Mouse (Mus musculus) left cerebral cortex, adult 2 months (tissue): ENCODE results near the gene Lhfpl3. TPM values are rescaled to one million over a fixed set of nuclear protein-coding genes. Genes with fewer than 3 reads are reported as not detected.

Experiments used
- DNase-seq, 2 experiments: peaks; one replicate each; pipeline ENCODE4 v3.0.0; 2021 to 2022; ENCODE audit warnings: low spot score in 2 of 2, mixed read lengths in 1 of 2; ENCODE audit errors: extremely low spot score in 1 of 2
- H3K27ac ChIP-seq: fragments of 200-600 bp; 2 replicates; pipeline ENCODE4 v1.8.1; 2022
- H3K4me3 ChIP-seq: fragments of 200-600 bp; 2 replicates; pipeline ENCODE4 v1.8.1; 2022
- CTCF ChIP-seq: fragments of 200-600 bp; IDR thresholded peaks from 2 replicates; pipeline ENCODE4 v1.8.1; 2022; ENCODE audit warnings: antibody characterized with exemption, mild to moderate bottlenecking, moderate library complexity
- intact Hi-C: fragments of 180-260 bp; cut with DNase I; formaldehyde crosslinking; loops from one replicate; pipeline ENCODE4 v1.15.1; 2025
- total RNA-seq, 2 experiments: library from RNA; stranded (reverse); gene quantifications; 2 replicates each; pipeline ENCODE4 v1.2.3; 2021

The Lhfpl3 gene
- total RNA-seq, 2 experiments from 2014 or later, result 14.9 to 18.3 TPM

GRCm38 (mm10) chr5:22856480-22856879 lies 110.6 kb downstream of the Lhfpl3 start:
- Histone ChIP-seq H3K4me3 (no peak overlapping the region), H3K27ac (no peak overlapping the region)
- intact Hi-C loops, result no loop called here
- DNase-seq, result no peak
- TF ChIP-seq CTCF, result no peak

- no peak for DNase-seq
- intact Hi-C loops, result no loop called here
- peak; percentile 40 for TF ChIP-seq CTCF
These were observed 115.5 kb downstream of the Lhfpl3 start for GRCm38 (mm10) chr5:22861399-22861798.

GRCm38 (mm10) chr5:22869031-22869430 lies 123.2 kb downstream of the Lhfpl3 start:
- no peak for DNase-seq
- intact Hi-C loops, result no loop called here
- Histone ChIP-seq H3K27ac (no peak overlapping the region), H3K4me3 (no peak overlapping the region)
- TF ChIP-seq CTCF, result no peak

More at GRCm38 (mm10) chr5:22861399-22861798, 115.5 kb downstream of the Lhfpl3 start:
- Histone ChIP-seq H3K4me3 (no peak overlapping the region), H3K27ac (no peak overlapping the region)

GRCm38 (mm10) chr5:22872417-22872816 lies 126.6 kb downstream of the Lhfpl3 start:
- intact Hi-C loops, result no loop called here
- Histone ChIP-seq H3K27ac (no peak overlapping the region), H3K4me3 (no peak overlapping the region)
- no peak for DNase-seq
- TF ChIP-seq CTCF, result no peak

GRCm38 (mm10) chr5:22888345-22888744 lies 142.5 kb downstream of the Lhfpl3 start:
- no peak overlapping the region for H3K4me3 ChIP-seq
- TF ChIP-seq CTCF, result no peak
- DNase-seq, result peak; percentile 15 to 47

GRCm38 (mm10) chr5:22889481-22889880 lies 143.6 kb downstream of the Lhfpl3 start:
- no peak for TF ChIP-seq CTCF
- intact Hi-C loops, result no loop called here
- no peak overlapping the region for H3K27ac ChIP-seq
- no peak overlapping the region for H3K4me3 ChIP-seq
- no peak for DNase-seq

More at GRCm38 (mm10) chr5:22888345-22888744, 142.5 kb downstream of the Lhfpl3 start:
- H3K27ac ChIP-seq, result no peak overlapping the region
- intact Hi-C loops, result no loop called here

- H3K27ac ChIP-seq, result no peak overlapping the region
- no peak for TF ChIP-seq CTCF
- H3K4me3 ChIP-seq, result no peak overlapping the region
- intact Hi-C loops, result no loop called here
- no peak for DNase-seq
These were observed 151.4 kb downstream of the Lhfpl3 start for GRCm38 (mm10) chr5:22897228-22897627.

- intact Hi-C loops, result no loop called here
- Histone ChIP-seq H3K27ac (no peak overlapping the region), H3K4me3 (no peak overlapping the region)
- DNase-seq, result no peak
- no peak for TF ChIP-seq CTCF
These were observed 151.9 kb downstream of the Lhfpl3 start for GRCm38 (mm10) chr5:22897656-22898289.

GRCm38 (mm10) chr5:22898593-22898992 lies 152.7 kb downstream of the Lhfpl3 start:
- TF ChIP-seq CTCF, result no peak
- intact Hi-C loops, result no loop called here
- no peak for DNase-seq
- Histone ChIP-seq H3K27ac (no peak overlapping the region), H3K4me3 (no peak overlapping the region)

- H3K27ac ChIP-seq, result no peak overlapping the region
- H3K4me3 ChIP-seq, result no peak overlapping the region
- intact Hi-C loops, result no loop called here
- no peak for DNase-seq
- TF ChIP-seq CTCF, result no peak
These were observed 154.1 kb downstream of the Lhfpl3 start for GRCm38 (mm10) chr5:22899913-22900312.

GRCm38 (mm10) chr5:22917197-22917596 lies 171.3 kb downstream of the Lhfpl3 start:
- Histone ChIP-seq H3K27ac (no peak overlapping the region), H3K4me3 (no peak overlapping the region)
- DNase-seq, result no peak
- no peak for TF ChIP-seq CTCF
- intact Hi-C loops, result no loop called here

- Histone ChIP-seq H3K27ac (no peak overlapping the region), H3K4me3 (no peak overlapping the region)
- intact Hi-C loops, result no loop called here
- DNase-seq, result no peak
- no peak for TF ChIP-seq CTCF
These were observed 180.3 kb downstream of the Lhfpl3 start for GRCm38 (mm10) chr5:22926171-22926570.

GRCm38 (mm10) chr5:22928746-22929145 lies 182.9 kb downstream of the Lhfpl3 start:
- TF ChIP-seq CTCF, result no peak
- no peak for DNase-seq
- Histone ChIP-seq H3K4me3 (no peak overlapping the region), H3K27ac (no peak overlapping the region)
- intact Hi-C loops, result no loop called here
